Mouse (Mus musculus) ES-Bruce4 (cell line): Measurements from ENCODE around the gene Gm48551.

ENCODE experiments used
- CTCF ChIP-seq: IDR thresholded peaks from one replicate; pipeline ENCODE4 v1.8.1; 2011; ENCODE audit warnings: low read depth, low read length
- EP300 ChIP-seq: IDR thresholded peaks from 2 replicates; pipeline ENCODE4 v1.6.1; 2011; ENCODE audit warnings: low read depth, low read length; ENCODE audit not compliant: insufficient read depth
- POLR2A ChIP-seq: IDR thresholded peaks from one replicate; pipeline ENCODE4 v1.8.1; 2011; ENCODE audit warnings: low read length; ENCODE audit not compliant: insufficient read depth

DNA sequence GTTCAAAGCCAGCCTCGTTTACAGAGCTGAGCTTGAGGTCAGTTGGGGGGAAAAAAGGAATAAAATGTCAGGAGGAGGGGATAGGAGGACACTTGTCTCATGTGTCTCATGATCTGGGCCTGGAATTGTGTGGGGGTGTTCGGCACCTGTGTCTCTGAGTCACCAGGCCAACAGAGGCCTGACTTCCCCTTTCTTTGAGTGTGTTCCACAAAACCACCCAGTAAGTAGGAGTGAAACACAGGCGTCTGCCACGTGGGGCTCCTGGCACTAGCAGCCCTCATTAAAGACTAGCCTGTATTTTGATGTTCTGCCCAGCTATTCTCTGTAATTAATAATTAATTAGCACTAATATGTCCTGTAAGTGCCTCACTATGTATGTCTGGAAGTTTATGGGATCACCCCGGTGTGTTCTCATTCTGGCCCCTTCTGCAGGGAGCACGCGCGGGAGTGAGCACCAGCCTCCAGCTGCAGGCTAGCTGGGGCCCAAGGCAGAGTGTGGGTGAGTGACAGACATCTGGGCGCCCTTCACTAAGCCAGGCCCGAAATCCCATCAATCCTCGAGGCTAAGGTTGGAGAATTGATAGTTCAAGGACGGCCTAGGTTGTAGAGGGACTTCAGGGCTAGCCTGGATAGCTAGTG is 27.8 kb upstream of the Gm48551 start:
- TF ChIP-seq CTCF (no peak), POLR2A (no peak), EP300 (no peak)
